Mouse (Mus musculus) ES-E14 (cell line): ENCODE measurements around the gene Ctnna3.

Experiments
- CHD2 ChIP-seq: IDR thresholded peaks from 2 replicates; pipeline ENCODE4 v1.6.1; 2014; ENCODE audit warnings: mild to moderate bottlenecking, low read depth, low read length, inconsistent platforms
- HCFC1 ChIP-seq: IDR thresholded peaks from 2 replicates; pipeline ENCODE4 v1.6.1; 2012; ENCODE audit warnings: low read length, inconsistent platforms, borderline replicate concordance; ENCODE audit not compliant: insufficient read depth
- MAFK ChIP-seq: IDR thresholded peaks from 2 replicates; pipeline ENCODE4 v1.6.1; 2014; ENCODE audit warnings: mild to moderate bottlenecking, low read depth, low read length, inconsistent platforms; ENCODE audit not compliant: insufficient read depth
- ZC3H11A ChIP-seq: IDR thresholded peaks from 2 replicates; pipeline ENCODE4 v1.6.1; 2012; ENCODE audit warnings: low read depth, mild to moderate bottlenecking, inconsistent platforms, low read length, borderline replicate concordance

DNA sequence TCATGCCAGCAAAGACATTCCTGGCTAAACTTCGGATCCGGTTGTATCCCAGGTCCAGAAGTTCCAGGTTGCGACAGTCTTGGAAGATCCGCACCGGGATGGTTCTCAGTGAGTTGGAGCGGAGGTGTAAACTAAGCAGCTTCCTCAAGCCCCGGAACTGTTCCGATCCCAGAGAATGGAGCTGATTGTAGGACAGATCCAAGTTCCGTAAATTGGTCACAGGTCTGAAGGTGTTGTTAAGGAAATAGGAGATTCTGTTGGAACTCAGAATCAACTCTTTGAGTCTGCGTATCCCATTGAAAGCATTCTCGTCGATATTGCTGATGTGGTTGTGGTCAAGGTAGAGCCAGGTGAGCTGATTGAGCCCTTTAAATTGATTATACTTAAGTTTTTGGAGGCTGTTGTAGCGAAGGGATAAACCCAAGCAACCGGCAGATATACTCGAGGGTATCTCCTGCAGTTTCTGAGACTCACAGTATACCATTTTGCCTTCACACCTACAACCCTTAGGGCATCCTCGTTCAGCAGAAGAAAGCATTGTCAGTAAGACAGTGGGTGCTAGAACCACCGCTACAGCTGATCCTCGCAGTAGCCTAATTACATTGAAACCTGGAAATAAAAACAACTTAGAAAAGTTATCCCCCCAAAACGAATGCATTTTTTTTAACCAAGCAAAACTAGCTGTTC is 659.0 kb downstream of the Ctnna3 start:
- TF ChIP-seq ZC3H11A (no peak), HCFC1 (no peak), MAFK (no peak), CHD2 (no peak)
